Mouse (Mus musculus): ENCODE results near the gene Mrpl16.
A peak's percentile ranks its signal among the peaks of the same experiment; 100 is the strongest.

The Mrpl16 gene

DNA sequence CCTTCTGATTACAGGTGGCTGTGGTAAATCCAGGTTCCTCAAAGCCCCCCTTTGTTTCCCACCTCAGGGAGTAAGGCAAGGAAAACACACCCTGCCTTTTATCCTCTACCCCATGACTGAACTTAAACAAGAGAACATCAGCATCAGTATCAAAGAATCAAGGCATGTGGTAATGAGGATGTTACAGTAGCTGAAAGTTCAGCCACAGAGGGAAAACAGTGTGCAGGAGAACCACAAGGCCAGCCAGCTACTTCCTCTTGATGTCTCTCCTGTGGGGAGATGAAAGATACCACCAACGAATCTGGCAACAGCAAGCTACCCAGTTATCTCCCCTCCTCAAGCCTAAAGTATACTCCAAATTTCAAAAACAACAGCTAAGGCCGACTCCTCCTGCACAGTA lies 37.1 kb downstream of the Mrpl16 start:
- DNase-seq: no peak

DNA sequence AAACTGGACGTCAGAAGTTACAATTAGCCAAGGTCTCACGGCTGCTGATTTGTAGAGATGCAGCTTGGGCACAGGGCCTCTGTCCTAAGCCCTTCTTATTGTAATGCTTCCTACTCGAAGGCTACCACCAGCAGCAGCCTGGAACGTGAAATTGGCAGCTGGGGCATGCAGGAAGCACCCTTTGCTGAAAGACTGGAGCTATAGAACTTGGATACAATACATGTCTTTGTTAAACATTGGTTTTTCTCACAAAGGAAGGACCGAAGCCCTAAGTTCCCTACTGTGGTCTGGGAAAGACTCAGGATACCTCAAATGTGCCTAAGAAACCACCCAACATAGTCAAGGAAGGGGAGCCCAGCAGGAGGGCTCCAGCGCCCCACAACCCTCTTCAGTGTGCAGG lies 37.6 kb downstream of the Mrpl16 start:
- no peak for DNase-seq

GRCm38 (mm10) chr19:11808452-11808851 lies 38.3 kb downstream of the Mrpl16 start:
- DNase-seq: no peak

DNA sequence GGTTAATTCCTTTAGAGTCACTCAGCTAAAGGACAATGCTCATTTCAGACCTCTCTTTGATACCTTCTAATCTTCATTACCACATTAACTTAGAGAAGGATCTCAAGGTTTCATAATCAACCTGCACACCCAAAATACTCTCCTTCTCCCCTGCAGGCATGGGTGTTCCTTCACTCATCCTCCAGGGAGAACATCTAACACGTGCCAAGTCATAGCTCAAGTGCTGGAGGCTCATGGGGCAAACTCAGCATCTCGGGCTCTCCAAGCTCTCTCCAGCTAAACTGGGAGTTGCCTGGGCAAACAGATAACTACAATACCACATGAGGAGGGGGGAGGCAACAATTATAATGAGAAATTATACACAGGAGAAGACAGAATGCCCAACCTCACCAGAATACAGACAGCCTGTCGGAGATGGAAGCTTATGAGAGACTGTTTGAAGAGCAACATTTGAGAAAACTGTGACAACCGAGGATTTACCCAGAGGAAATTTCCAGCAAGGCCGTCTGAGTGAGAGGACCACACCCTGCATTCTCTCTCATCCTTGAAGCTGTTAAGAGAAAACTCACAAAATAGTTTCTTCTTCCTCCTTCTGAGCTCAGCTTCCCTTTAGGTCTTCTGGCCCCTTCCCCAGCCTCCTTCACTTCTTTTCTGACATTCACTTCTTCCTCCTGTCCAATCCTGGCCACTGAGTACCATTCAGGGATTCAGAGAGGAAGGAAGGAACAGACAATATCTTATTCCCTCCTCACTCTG lies 40.0 kb downstream of the Mrpl16 start:
- no peak for DNase-seq

GRCm38 (mm10) chr19:11810856-11811255 lies 40.7 kb downstream of the Mrpl16 start:
- no peak for DNase-seq

DNA sequence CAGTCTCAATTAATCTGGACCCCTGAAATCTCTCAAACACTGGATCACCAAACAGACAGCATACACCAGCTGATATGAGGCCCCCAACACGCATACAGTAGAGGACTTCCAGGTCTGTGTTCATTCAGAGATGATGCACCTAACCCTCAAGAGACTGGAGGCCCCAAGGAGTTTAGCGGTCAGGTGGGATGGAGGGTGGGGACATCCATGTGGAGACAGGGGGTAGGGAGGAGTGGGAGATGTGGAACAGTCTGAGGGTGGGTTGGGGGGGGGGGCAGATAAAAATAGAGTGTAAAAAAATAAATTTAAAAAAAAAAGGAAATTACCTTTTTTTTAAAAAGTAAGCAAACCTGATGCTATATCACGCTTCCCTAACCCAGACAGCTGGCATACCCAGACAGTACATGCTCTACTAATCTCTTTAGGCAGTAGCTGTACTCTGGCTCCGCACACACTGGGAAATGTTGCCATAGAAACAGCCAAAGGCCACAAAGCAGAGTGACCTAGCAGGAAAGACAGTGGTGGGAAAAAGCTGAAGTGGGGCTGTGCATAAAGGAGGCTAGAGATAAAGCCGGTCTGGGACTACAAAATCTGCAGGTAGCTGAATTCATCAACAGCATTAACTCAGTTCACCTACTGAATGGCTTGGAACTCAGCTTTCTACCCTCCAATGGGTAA lies 41.6 kb downstream of the Mrpl16 start:
- DNase-seq: no peak

DNA sequence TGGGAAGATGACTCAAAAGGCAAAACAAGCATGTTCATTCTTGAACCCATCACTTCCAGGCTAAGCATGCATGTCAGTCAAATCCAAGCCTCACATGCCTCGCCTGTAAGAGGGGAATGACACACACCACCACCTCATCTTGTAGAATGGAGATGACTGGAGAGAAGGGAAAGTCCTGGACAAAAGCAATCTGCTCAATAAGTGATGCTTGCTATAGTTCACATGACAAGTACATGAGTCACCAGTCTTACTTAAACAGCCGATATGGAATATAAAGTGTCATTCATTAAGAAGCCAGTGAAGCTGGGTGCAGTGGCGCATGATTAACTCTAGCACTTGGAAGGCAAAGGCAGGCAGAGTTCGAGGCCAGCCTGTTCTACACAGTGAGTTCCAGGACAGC lies 42.9 kb downstream of the Mrpl16 start:
- DNase-seq: no peak

DNA sequence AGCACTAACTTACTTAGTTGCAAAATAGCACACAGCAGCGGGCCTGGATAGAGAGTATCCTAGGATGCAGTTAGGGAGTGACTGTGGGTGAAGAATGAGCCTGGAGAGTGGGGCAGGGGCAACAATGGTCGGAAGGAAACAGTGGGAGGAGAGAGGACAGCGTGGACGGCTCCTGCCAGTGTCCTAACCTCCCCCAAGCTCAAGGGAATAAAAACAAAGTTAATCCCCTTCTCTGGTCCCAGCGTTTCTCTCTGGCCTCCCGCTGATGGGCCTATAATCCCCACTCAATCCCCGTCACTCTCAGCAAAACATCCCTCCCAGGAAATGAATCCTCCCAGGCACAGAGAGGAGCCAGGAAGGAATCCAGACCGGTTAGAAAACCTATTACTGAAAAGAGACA lies 43.5 kb downstream of the Mrpl16 start:
- no peak for DNase-seq

- DNase-seq: no peak
Observed at GRCm38 (mm10) chr19:11814742-11815333, 44.6 kb downstream of the Mrpl16 start.

- DNase-seq: no peak
Observed at GRCm38 (mm10) chr19:11816706-11817105, 46.5 kb downstream of the Mrpl16 start.

GRCm38 (mm10) chr19:11817586-11817985 lies 47.4 kb downstream of the Mrpl16 start:
- DNase-seq: no peak

DNA sequence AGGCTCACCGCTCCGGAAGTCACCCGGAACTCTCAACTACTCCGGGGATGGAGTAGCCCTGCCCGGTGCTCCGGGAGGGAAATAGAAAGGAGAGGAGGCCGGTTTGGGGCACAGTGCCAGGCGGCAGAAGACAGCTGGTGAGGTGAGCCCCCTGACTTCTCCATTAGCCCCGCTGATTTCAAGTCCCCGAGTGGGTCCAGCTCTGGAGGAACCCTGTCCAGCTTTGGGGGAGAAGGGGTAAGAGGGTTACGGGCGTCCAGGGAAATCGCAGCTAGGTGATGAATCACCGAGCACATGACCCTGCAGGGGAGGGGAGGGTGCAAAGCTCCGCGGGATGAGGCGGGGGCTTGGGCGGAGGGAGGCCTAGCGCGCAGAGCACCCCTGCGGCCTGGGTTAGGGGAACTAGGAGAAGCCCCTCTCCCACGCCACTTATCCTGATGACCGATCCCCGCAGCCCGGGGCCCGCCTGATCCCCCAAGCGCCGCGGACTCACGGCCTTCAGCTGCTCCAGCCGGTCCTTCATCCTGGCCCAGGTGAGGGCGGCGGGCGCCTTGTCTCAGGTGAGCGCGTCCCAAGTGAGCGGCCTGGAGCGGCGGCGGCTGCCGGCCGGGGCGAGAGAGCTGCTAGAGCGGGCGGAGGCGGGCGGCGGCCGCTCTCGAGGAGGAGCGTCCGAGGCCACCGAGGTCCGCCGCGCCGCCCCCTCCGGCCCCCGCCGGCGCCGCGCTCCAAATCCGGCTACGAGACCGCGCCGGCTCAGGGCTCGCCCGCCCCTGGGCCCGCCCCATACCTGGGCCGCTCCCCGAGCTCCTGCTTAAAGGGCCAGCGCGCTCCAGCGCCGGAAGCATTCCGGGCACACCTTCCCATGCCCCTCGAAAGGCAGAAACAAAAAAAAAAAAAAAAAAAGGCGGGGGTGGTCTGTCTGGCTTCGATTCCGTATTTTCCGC lies 48.3 kb downstream of the Mrpl16 start:
- DNase-seq: peak; percentile 65

DNA sequence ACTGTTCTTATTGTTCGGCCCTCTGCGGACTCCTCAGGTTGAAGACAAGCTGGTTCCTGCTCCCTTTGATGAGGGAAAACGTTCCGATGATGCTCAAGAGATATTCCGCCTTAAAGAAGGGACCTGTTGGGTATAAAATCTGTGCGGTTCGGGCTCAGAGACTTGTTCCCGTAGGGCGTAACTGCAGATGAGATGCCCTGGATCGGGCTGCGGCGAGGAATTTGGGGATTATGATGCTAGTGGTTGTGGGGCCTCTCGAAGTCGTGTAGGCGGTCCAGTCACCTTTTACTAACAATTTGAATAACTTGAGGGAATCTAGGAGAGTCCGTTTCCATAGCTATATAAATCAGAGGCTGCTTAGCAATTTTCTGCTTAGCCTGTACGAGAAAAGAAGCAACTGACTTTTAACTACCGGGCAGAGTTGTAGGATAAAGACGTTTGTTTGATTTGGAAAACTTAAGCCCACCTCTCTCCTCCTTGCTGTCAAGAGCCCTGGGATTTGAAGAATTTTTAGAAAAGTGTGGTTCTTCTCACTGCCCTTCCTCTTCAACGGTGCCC lies 49.0 kb downstream of the Mrpl16 start, which contains the start of gene Stx3:
Gene Stx3 (minus strand): TSS at position 261 of the 558 bp plus-strand sequence.
- no peak for DNase-seq

- DNase-seq: peak; percentile 41
Observed at GRCm38 (mm10) chr19:11819800-11820199, 49.6 kb downstream of the Mrpl16 start.

- no peak for DNase-seq
Observed at GRCm38 (mm10) chr19:11820211-11820610, 50.0 kb downstream of the Mrpl16 start.

DNA sequence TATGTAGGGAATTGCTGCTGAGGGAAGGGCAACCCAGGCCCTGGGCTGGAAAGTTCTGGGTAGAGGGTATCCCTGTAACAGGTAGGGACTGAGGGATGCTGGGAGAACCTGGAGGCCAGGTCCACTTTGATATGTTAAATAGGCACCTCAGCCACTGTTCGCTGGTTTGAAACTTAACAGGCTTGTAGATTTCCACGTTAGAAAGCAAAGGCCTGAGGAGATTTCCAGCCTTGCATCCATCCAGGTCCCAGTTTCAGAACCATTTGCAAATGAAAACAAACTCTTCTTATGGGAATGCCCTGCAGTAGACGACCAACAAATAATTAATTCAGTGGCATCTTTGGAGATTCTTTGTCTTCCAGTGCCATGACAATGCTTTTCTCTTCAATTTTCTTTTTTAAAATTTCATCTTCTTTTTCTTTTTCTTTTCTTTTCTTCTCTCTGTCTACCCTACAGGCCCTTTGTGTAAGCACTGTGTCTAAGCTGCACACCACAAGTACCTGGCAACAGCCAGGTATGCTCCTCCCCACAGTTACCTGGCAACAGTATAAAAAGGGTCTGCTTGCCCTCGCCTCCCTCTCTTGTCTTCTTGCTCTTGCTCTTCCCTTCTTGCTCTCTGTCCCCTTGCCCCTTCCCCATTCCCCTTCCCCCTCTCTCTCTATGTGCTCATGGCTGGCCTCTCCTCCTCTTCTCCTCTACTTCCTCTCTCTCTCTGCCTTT lies 53.3 kb downstream of the Mrpl16 start:
- DNase-seq: no peak

All from right cerebral cortex, postnatal 25 days (tissue).